Mouse (Mus musculus): ENCODE data around the gene Gm20388.

- TF ChIP-seq POLR2A (IDR thresholded peaks at IDR 0.05; ENCODE audit: low read depth, low read length) (no peak), CTCF (conservative IDR thresholded peaks at IDR 0.05; ENCODE audit: insufficient read depth, insufficient read length, low read depth, low read length) (no peak)
These were observed 1289.4 kb downstream of the Gm20388 start for GRCm38 (mm10) chr8:121200069-121200468.

Data from kidney, adult 2 months (tissue).